Mouse (Mus musculus): ENCODE measurements around the gene Cnbp.

- TF ChIP-seq USF2 (IDR thresholded peaks at IDR 0.05; ENCODE audit: borderline replicate concordance in 1 of 2, insufficient read depth in 1 of 2, low read depth in 1 of 2, low read length in 2 of 2) (no peak), ZMIZ1 (IDR thresholded peaks at IDR 0.05; ENCODE audit: low read depth, low read length) (no peak), USF1 (IDR thresholded peaks at IDR 0.05; ENCODE audit: low read depth, low read length) (no peak), CHD1 (IDR thresholded peaks at IDR 0.05; ENCODE audit: low read depth, low read length) (no peak), POLR2A (IDR thresholded peaks at IDR 0.05; ENCODE audit: control insufficient read depth in 1 of 2, insufficient read depth in 1 of 2, low read depth in 1 of 2, low read length in 2 of 2, poor library complexity in 1 of 2) (no peak), TAL1 (IDR thresholded peaks at IDR 0.05; ENCODE audit: low read length) (no peak), SIN3A (IDR thresholded peaks at IDR 0.05; ENCODE audit: low read length) (no peak)
Measured at GRCm38 (mm10) chr6:87875562-87875961, 24.7 kb upstream of the Cnbp start.

Data from MEL (cell line).